Comparison of ENCODE assay signal across 3 mouse cellular contexts in the genomic region with DNA sequence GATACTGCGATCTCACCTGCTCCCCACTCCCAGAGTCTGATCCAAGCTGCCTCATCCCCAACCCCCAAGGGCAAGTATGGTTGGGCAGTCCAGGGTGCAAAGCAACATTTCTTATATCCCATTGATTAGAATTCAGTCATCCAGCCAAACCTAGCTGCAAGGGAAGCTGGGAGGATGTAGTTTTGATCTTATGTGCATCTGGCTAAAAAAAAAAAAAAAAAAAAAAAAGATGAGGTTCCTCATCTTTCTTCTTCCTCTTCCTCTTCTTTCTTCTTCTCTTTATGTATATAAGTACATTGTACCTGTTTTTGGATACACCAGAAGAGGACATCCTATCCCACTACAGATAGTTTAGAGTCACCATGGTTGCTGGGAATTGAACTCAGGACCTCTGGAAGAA.
TF ChIP-seq lines count a peak whose summit lies in the region.

No protein-coding gene starts in this region.

TF ChIP-seq in CH12.LX, 34 proteins besides CTCF, POLR2A, EP300 and RAD21 (continued from another document):
- TF ChIP-seq ZNF384 (IDR thresholded peaks at IDR 0.05; ENCODE audit: low read depth, low read length): peak; percentile 66
- no peak for TF ChIP-seq RCOR1 (conservative IDR thresholded peaks at IDR 0.05; ENCODE audit: low read depth, low read length)

TF ChIP-seq in ES-E14, 5 proteins besides CTCF, POLR2A, EP300 and RAD21 (continued from another document):
- TF ChIP-seq ZNF384 (IDR thresholded peaks at IDR 0.05; ENCODE audit: low read depth, low read length): peak; percentile 59; the same call in 1 of the 2 replicates

TF ChIP-seq in myocyte, 11 proteins besides CTCF, POLR2A, EP300 and RAD21 (continued from another document):
- TF ChIP-seq SRF (IDR thresholded peaks at IDR 0.05; ENCODE audit: control insufficient read depth, insufficient read length, low read depth) (no peak), CEBPB (IDR thresholded peaks at IDR 0.05; ENCODE audit: insufficient read depth, poor library complexity, severe bottlenecking) (no peak)
